Mouse (Mus musculus) embryonic facial prominence, embryonic 11.5 days (tissue): ENCODE data around the gene Hs6st3. TPM values are rescaled to one million over a fixed set of nuclear protein-coding genes. Genes with fewer than 3 reads are reported as not detected.

Experiments used
- ATAC-seq: fragments of 200-750 bp; cut with Nextera tagmentation; replicated peaks from 2 replicates; pipeline ENCODE4 v1.8.0; 2017; ENCODE audit warnings: low read depth; ENCODE audit not compliant: insufficient number of reproducible peaks, low FRiP score, low TSS enrichment
- DNase-seq: peaks from one replicate; pipeline ENCODE4 v3.0.0-alpha.2; 2015; ENCODE audit warnings: low spot score
- H3K27ac ChIP-seq: fragments of 300-500 bp; sonication (generic); replicated peaks from 2 replicates; pipeline ENCODE4 v1.5.1; 2014; ENCODE audit warnings: mild to moderate bottlenecking, low read depth, low read length, control low read depth
- H3K27me3 ChIP-seq: fragments of 300-500 bp; sonication (generic); 2 replicates; pipeline ENCODE4 v1.6.1; 2014; ENCODE audit warnings: mild to moderate bottlenecking, low read length, moderate library complexity, mixed read lengths; ENCODE audit not compliant: control insufficient read depth, insufficient read depth
- H3K36me3 ChIP-seq: fragments of 300-500 bp; sonication (generic); replicated peaks from 2 replicates; pipeline ENCODE4 v1.6.1; 2014; ENCODE audit warnings: low read depth, mild to moderate bottlenecking, low read length, moderate library complexity, mixed read lengths; ENCODE audit not compliant: control insufficient read depth, insufficient read depth
- H3K4me1 ChIP-seq: fragments of 300-500 bp; sonication (generic); 2 replicates; pipeline ENCODE4 v1.6.1; 2014; ENCODE audit warnings: low read length, mixed read lengths; ENCODE audit not compliant: control insufficient read depth, insufficient read depth
- H3K4me2 ChIP-seq: fragments of 300-500 bp; sonication (generic); 2 replicates; pipeline ENCODE4 v1.6.1; 2014; ENCODE audit warnings: low read depth, mild to moderate bottlenecking, control low read depth, low read length, moderate library complexity
- H3K4me3 ChIP-seq: fragments of 300-500 bp; sonication (generic); 2 replicates; pipeline ENCODE4 v1.5.1; 2014; ENCODE audit warnings: low read depth, low read length, control low read depth
- H3K9ac ChIP-seq: fragments of 300-500 bp; sonication (generic); replicated peaks from 2 replicates; pipeline ENCODE4 v1.6.1; 2014; ENCODE audit warnings: mild to moderate bottlenecking, control low read depth, low read length
- H3K9me3 ChIP-seq: fragments of 300-500 bp; sonication (generic); replicated peaks from 2 replicates; pipeline ENCODE4 v1.6.1; 2016; ENCODE audit warnings: mild to moderate bottlenecking, low read length, inconsistent platforms, mixed read lengths; ENCODE audit not compliant: control insufficient read depth
- WGBS: fragments of 180-500 bp; shearing (Covaris S2); extraction: QIAGEN DNeasy Blood & Tissue Kit; methylation state at CpG from one replicate; pipeline ENCODE4 v1.1.7; 2014; 5-methylcytosine and 5-hydroxymethylcytosine counted together
- polyA plus RNA-seq: library from polyadenylated mRNA; unstranded; fragments of >200 nt; fragmentation: Nextera tagmentation; extraction: Ambion mirVana; gene quantifications from 2 replicates; pipeline ENCODE4 v1.2.1, GENCODE M21; 2014

Gene Hs6st3
- polyA plus RNA-seq, 1 experiment from 2014 or later = 0.24 TPM

GRCm38 (mm10) chr14:119123582-119123981 is 14.6 kb upstream of the Hs6st3 start:
- no peak overlapping the region for H3K27ac ChIP-seq

GRCm38 (mm10) chr14:119124061-119124460 is 14.1 kb upstream of the Hs6st3 start:
- H3K36me3 ChIP-seq = no peaks in the 10 kb centered on the region
- no peaks in the 10 kb centered on the region for H3K27me3 ChIP-seq
- H3K4me2 ChIP-seq = peak overlapping the region; percentile 50
- H3K4me3 ChIP-seq = no peak overlapping the region
- no peak overlapping the region for H3K9ac ChIP-seq
- DNase-seq (peak; percentile 60), ATAC-seq (peak; percentile 88)
- no peak overlapping the region for H3K27ac ChIP-seq
- no peaks in the 10 kb centered on the region for H3K9me3 ChIP-seq
- 32% methylated on average over 3 of the region's 3 CpGs for WGBS
- H3K4me1 ChIP-seq = no peaks in the 10 kb centered on the region

More at GRCm38 (mm10) chr14:119123582-119123981, 14.6 kb upstream of the Hs6st3 start:
- 6% methylated on average over 12 of the region's 12 CpGs for WGBS
- ATAC-seq (0 out of 2 replicates have a peak, but pooled peaks have one; percentile 41), DNase-seq (peak; percentile 19)
- Histone ChIP-seq H3K4me1 (no peaks in the 10 kb centered on the region), H3K36me3 (no peaks in the 10 kb centered on the region), H3K27me3 (no peaks in the 10 kb centered on the region), H3K9ac (peak overlapping the region; percentile 28; the same call in 1 of the 2 replicates), H3K9me3 (no peaks in the 10 kb centered on the region), H3K4me3 (peak overlapping the region; percentile 33), H3K4me2 (peak overlapping the region; percentile 50)

- no peak overlapping the region for H3K27ac ChIP-seq
- H3K4me1 ChIP-seq = no peaks in the 10 kb centered on the region
- WGBS = 48% methylated on average over 4 of the region's 4 CpGs
- H3K36me3 ChIP-seq = no peaks in the 10 kb centered on the region
- DNase-seq = no peak
- no peaks in the 10 kb centered on the region for H3K9me3 ChIP-seq
- H3K4me2 ChIP-seq = no peak overlapping the region
- no peaks in the 10 kb centered on the region for H3K27me3 ChIP-seq
- no peak overlapping the region for H3K9ac ChIP-seq
- no peak overlapping the region for H3K4me3 ChIP-seq
- no peak for ATAC-seq
These were observed 12.3 kb upstream of the Hs6st3 start for GRCm38 (mm10) chr14:119125840-119126239.

- no peak for DNase-seq
- Histone ChIP-seq H3K9ac (no peak overlapping the region), H3K4me2 (no peak overlapping the region)
These were observed 10.8 kb upstream of the Hs6st3 start for GRCm38 (mm10) chr14:119127330-119127729.

GRCm38 (mm10) chr14:119137512-119137905 is 632 bp upstream of the Hs6st3 start:
- peak overlapping the region; percentile 96 for H3K4me2 ChIP-seq
- H3K9ac ChIP-seq = peak overlapping the region; percentile 58
- no peaks in the 10 kb centered on the region for H3K9me3 ChIP-seq
- H3K27me3 ChIP-seq = peaks cover 30% of the 10 kb centered on the region
- WGBS = under 1% methylated on average over 38 of the region's 38 CpGs
- ATAC-seq (peak; percentile 73), DNase-seq (peak; percentile 67)
- peak overlapping the region; percentile 61 for H3K4me3 ChIP-seq
- no peaks in the 10 kb centered on the region; the same call in 1 of the 2 replicates for H3K4me1 ChIP-seq
- H3K27ac ChIP-seq = no peak overlapping the region
- no peaks in the 10 kb centered on the region for H3K36me3 ChIP-seq

More at GRCm38 (mm10) chr14:119127330-119127729, 10.8 kb upstream of the Hs6st3 start:
- Histone ChIP-seq H3K9me3 (no peaks in the 10 kb centered on the region), H3K27me3 (no peaks in the 10 kb centered on the region), H3K36me3 (no peaks in the 10 kb centered on the region), H3K4me1 (no peaks in the 10 kb centered on the region), H3K4me3 (no peak overlapping the region), H3K27ac (no peak overlapping the region)
- ATAC-seq = peak; percentile 55; the same call in 1 of the 2 replicates
- WGBS = 85% methylated on average over 2 of the region's 2 CpGs

- no peaks in the 10 kb centered on the region; the same call in 1 of the 2 replicates for H3K4me1 ChIP-seq
- no peak for DNase-seq
- H3K4me3 ChIP-seq = peak overlapping the region; percentile 61
- H3K27ac ChIP-seq = no peak overlapping the region
- 3% methylated on average over 20 of the region's 20 CpGs for WGBS
- no peaks in the 10 kb centered on the region for H3K36me3 ChIP-seq
- H3K4me2 ChIP-seq = peak overlapping the region; percentile 96
- no peak for ATAC-seq
- H3K9me3 ChIP-seq = no peaks in the 10 kb centered on the region
- H3K9ac ChIP-seq = no peak overlapping the region
- H3K27me3 ChIP-seq = peaks cover 30% of the 10 kb centered on the region
These were observed 602 bp downstream of the Hs6st3 start for GRCm38 (mm10) chr14:119138786-119139100.

GRCm38 (mm10) chr14:119139381-119139950 is 1.3 kb downstream of the Hs6st3 start:
- Histone ChIP-seq H3K4me2 (no peak overlapping the region), H3K9ac (no peak overlapping the region), H3K4me3 (no peak overlapping the region), H3K9me3 (no peaks in the 10 kb centered on the region), H3K36me3 (no peaks in the 10 kb centered on the region), H3K27ac (no peak overlapping the region), H3K27me3 (peaks cover 30% of the 10 kb centered on the region), H3K4me1 (no peaks in the 10 kb centered on the region; the same call in 1 of the 2 replicates)
- WGBS = 39% methylated on average over 9 of the region's 9 CpGs
- ATAC-seq (no peak), DNase-seq (no peak)

GRCm38 (mm10) chr14:119153088-119153487 is 14.9 kb downstream of the Hs6st3 start:
- Histone ChIP-seq H3K36me3 (no peaks in the 10 kb centered on the region), H3K4me2 (no peak overlapping the region), H3K27ac (no peak overlapping the region), H3K9ac (no peak overlapping the region), H3K4me1 (no peaks in the 10 kb centered on the region), H3K9me3 (no peaks in the 10 kb centered on the region), H3K4me3 (no peak overlapping the region), H3K27me3 (no peaks in the 10 kb centered on the region)
- DNase-seq (no peak), ATAC-seq (no peak)
- 51% methylated on average over 2 of the region's 2 CpGs for WGBS
